Mouse (Mus musculus) adrenal gland, postnatal 10 days (tissue): ENCODE data around the gene Timeless. TPM values are rescaled to one million over a fixed set of nuclear protein-coding genes. Genes with fewer than 3 reads are reported as not detected.
A peak's percentile ranks its signal among the peaks of the same experiment; 100 is the strongest.
"Not testable (repeated sequence)": the region's sequence is repeated elsewhere in the genome, so short reads cannot be mapped to it uniquely, and the experiment has no call there.

Source experiments
- DNase-seq: peaks from one replicate; pipeline ENCODE4 v3.0.0; 2021; ENCODE audit warnings: mixed read lengths
- total RNA-seq, 2 experiments: library from RNA; stranded (reverse); gene quantifications; 2 replicates each; pipeline ENCODE4 v1.2.3; 2021

Gene Timeless
- total RNA-seq, 2 experiments from 2014 or later: 16.4 to 21.9 TPM

DNA sequence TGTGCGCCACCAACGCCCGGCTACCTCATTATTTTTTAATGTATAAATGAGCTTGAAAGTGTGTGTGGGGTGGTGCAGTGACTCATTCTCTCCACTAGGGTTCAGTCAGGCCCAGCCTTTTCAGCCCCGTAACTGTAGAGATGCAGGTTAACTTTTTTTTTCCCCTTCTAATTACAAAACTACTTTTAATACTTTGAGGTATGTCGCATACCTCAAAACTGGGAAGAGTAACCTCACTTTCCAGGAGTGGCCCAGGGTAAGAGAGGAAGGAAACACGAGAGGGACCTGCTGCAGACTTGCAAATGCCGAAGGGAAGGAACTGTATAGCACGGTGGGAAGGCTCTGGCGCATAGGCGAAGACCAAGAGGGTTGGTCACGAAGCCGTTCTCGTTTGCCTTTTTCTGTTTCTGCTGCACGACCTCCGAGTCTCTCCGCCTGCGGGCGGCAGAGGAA lies 19.0 kb upstream of the Timeless start:
- DNase-seq: peak; percentile 70

DNA sequence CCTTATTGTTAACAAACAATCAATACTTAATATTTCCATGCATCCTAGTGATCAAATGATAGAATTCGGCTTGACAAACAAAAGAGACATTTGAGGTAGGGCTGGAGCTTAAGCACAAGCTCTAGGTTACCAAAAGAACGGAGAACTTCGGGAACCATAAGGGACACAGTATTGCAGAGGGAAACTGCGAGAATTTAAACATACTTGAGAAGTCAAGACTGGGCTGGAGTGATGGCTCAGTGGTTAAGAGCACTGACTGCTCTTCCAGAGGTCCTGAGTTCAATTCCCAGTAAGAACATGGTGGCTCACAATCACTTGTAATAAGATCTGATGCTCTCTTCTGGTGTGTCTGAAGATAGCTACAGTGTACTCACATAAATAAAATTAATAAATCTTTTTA lies 17.8 kb upstream of the Timeless start:
- not testable (repeated sequence) for DNase-seq

DNA sequence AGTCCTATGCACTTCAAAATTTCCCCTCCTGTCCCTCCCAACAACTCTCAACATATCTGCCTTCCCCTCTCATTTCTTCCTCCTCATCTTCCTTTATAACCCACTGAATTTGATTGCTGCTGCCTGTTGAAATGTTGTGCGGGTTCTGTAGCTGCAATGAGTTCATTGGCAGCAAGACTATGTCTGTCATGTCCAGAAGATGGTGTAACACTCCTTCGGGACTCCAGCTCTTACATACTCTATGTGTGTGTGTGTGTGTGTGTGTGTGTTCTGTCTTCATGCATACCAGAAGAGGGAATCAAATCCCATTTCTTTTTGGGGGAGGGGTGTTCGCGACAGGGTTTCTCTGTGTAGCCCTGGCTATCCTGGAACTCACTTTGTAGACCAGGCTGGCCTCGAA lies 16.9 kb upstream of the Timeless start:
- no peak for DNase-seq

DNA sequence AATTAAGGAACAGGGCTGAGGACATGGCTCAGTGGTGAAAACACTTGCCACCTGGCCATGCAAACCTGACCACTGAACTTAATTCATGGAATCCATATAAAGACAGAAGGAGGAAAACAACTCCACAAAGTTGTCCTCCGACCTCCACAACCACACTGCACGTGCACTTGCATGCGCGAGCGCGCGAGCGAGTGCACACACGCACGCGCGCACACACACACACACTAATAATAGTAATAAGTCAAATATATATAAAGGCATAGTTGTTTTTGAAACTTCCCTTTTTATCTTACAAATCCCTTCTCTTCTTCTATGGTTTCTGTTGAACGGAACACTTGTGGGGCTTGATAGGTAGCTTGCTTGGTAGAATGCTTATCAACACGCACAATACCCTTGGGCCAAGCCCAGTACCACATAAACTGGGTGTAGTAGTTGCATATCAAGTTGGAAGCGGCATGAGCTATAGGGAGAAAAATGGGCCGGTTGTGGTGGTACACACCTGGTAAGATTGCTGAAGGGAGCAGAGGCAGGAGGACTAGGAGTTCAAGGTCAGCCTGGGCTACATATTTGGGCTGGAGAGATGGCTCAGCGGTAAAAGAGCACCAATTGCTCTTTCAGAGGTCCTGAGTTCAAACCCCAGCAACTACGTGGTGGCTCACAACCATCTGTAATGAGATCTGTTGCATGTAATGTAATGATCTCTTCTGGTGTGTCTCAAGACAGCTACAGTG lies 13.3 kb upstream of the Timeless start:
- no peak for DNase-seq

DNA sequence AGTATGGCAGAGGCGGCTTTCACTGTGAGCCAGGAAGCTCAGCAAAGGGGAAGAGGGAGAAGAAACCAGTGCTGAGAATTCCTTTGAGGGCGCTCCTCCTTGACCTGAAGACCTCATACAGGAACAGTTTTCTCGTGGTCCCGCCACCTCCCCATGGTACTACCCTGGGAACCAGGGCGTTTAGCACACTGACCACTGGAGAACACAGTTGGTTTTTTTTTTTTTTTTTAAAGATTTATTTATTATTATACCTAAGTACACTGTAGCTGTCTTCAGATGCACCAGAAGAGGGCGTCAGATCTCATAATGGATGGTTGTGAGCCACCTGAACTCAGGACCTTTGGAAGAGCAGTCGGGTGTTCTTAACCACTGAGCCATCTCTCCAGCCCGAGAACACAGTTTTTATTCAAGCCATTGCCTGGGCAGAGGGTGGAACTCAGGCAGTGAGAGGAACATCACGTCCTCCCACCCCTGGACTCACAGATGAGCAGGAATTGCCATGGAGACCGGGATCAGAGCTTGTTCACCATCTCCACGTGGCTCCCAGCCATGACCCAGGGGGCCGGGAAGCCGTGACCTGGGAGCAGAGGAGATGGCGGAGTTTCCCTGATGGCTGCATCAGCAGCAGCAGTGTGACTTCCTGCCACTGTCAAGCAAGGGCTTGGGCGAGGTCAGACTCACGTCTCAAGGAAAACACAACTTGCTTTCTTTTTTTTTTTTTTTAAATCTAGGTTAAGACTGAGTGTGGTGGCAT lies 10.2 kb upstream of the Timeless start:
- no peak for DNase-seq

DNA sequence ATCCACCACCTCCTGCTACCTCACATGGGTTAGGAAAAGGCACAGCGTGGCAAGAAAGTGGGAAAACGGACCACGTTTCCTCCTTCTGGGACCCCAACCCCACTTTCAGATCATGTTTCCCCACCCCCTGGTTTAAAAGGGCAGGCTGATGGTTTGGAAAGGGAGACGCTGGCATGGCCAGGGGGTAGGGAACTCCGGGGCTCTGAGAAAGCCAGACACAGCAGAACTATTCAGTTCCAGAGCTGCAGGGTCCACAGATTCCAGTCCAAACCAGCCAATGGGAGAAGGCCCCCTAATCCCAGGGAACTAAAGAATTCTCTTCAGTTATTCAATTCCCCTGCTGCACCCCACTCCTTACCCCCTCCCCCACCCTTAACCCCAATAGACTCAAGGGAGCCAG lies 6.8 kb upstream of the Timeless start:
- DNase-seq: no peak

DNA sequence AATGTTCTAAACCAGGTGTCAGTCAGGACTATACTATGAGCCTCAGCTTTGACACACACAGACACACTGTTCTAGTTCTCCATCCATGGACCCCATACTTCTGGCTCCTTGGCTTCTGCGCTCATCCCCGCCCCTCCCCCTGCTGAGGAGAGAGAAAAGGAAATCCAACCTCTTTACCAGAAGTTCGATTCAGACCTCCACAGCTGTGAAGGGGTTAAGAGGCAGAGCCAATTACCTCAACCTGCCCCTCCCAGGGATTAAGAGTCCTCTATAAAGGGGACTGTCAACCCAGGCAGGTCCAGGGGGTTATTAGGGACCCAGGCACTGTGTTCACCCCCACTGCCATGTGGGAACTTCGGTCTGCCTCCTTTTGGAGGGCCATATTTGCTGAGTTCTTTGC lies 6.3 kb upstream of the Timeless start, which contains the start of gene Mip:
Gene Mip (plus strand): TSS at position 301 of the 400 bp plus-strand sequence.
- DNase-seq: no peak

DNA sequence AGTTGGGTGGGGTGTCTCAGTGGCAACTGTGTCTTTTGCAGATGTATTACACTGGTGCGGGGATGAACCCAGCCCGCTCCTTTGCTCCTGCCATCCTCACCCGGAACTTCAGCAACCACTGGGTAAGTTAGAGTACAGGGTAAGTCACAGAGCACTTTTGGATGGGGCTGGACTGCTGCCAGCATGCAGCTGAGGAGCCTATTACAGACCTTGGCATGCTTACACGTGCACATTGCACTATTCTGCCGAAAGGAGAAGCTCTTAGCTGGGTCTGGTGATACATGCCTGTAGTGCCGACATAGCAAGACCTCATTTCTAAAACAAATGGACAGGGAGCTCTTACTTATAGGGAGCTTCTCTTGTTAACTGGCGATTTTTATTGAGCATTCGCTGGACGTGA lies 4.3 kb upstream of the Timeless start:
- no peak for DNase-seq

DNA sequence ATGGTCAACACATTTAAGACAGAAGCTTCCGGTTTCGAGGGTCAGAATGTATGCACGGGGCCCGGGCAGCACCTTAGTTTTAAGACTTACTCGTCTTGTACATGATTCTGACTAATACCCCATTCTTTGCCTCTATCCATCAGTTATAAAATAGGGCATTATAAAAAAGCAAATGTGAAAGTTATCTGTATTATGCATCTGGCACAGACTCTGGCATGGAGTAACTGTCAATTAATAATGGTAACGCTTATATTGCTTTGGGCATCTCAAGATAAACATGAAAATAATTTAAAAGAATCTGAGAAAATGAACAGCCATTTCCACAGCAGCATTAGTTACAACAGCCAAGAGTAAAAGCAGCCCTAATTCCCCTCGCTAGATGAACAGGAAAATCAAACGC lies 3.9 kb upstream of the Timeless start:
- no peak for DNase-seq

DNA sequence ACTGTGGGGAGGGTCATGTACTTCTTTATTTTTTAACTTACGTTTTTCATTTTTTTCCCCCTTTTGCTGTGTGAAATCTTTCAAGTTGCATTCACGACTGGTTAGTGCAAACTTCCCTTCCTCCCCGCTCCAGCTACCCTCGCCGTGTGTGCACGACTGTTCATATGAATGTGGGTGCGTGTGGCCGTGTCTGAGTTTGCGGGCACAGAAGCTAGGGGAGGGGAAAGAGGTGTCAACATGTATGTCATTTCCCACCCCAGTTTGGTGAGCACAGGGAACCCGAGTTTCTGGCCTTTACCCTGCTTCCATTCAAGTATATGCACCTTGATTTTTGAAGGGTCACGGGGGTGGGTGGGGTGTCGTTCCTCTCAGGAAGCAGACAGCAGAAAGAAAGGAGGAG lies 1.3 kb upstream of the Timeless start:
- DNase-seq: no peak

DNA sequence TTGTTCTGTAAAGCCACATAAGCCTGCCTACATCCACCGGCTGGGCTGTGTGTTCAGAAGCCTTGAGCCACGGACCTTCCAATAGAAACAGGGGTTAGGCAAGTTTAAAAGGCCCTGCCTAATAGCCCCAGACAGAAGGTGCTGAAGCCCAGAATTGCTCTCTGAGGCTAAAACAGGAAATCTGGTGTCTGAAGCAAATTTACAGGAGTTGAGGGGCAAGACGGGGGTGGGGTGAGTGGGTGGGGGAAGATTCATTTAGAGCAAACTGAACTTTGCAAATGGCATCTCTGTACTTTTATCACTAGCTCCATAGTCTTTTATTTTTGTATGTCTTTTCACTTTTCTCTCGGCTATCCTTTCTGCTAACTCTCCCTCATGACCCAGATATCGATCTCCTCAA lies 719 bp upstream of the Timeless start:
- no peak for DNase-seq

DNA sequence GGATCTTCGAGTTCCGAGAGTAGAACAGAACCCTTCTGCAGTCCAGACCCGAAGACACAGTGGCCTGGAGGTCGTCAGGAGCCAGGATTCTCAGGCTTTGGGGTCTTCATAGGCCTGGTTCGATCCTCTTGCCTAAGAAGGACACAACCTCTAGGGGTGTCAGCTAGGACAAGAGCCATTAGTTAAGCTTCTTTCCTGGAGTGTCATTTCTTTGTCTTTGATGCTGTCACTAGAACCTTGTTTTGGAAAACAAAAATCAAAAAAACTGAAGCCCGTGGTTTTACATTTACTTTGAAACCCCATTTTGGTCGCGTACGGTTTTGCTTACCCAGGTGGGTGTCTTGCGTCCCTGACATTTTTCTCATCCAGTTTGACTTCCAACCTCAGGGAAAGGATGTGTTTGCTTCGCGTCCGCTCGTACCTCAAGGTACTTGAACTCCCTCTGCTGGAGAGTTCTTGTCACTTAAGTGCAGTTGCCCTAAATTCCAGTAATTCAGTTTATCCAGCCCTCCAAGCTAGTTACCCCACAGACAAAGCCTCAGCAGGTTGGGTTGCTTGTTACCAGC lies 638 bp downstream of the Timeless start:
- DNase-seq: peak; percentile 60

DNA sequence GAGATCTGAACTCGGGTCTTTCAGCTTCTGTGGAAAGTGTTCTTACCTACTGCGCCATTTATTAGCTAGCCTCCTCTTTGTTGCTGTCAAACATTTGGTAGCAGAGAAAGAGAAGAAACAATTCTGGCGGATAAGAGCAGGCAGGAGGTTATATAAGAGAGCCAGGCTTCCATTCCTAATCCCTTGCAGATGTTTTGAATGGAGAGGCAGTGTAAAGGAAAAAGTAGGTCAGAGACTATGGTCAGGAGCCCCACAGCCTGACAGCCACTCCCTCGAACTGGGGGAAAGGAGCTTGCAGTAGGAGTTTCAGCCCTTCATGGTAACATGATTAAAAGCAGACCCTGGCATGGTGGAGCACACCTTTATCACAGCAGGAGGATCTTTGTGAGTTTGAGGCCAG lies 4.5 kb downstream of the Timeless start:
- no peak for DNase-seq

DNA sequence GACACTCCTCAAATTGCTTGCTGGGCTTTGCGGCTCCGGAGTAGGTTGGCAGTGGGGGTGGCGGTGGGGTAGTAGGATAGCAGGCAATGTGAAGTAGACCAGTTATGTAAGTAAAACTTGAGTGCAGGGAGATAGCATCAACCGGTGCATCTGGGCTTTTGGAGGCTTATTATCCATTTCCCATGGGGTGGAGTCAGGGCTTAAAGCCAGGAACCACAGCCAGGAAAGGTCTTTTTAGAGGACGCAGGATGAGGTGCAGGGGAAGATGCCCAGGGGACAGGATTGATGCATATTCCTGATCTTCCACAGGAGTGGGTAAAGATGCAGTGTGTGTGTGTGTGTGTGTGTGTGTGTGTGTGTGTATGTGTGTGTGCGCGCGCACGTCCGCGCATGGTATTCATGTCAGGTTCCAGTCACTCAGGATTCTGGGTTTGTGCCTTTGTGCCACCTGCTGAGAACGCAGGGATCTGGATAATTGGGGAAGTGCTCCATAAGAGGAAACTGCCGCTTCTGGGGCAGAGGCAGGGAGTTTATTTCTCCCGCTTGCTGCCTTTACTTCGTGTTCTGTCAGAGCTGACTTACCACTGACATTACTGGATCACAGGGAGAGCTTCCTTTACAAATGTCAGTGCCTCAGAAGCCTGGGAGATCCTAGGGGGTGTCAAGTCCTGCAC lies 6.1 kb downstream of the Timeless start:
- DNase-seq: peak; percentile 39

DNA sequence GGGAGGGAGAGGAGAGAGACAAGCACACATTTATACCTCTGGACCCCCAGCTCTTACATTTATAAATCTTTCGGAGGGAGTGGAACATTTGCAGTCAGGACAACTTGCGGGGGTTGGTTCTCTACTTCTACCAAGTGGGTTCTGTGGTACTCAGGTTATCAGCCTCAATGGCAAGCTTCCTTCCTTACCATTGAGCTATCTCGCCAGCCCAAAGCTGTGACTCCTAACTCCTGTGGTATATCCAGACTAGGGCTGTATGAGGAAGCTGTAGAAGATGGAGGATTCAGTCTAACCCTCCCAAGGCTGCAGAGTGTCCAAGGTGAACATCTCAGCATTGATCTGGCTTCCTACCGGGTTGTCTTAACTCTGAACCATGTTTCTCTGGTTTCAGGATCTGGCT lies 7.3 kb downstream of the Timeless start:
- DNase-seq: no peak

DNA sequence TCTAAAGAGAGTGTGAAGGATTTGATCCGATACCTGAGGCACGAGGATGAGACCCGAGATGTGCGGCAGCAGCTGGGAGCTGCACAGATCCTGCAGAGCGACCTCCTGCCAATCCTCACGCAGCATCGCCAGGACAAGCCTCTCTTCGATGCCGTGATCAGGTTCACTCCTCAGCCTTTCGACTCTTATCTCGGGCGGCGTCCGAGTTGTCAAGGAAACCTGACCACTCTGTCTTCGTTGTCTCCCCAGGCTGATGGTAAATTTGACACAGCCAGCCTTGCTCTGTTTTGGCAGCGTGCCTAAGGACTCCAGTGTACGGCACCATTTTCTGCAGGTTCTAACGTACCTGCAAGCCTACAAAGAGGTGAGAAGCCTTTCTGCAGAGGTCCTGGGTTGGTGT lies 8.3 kb downstream of the Timeless start:
- DNase-seq: no peak

DNA sequence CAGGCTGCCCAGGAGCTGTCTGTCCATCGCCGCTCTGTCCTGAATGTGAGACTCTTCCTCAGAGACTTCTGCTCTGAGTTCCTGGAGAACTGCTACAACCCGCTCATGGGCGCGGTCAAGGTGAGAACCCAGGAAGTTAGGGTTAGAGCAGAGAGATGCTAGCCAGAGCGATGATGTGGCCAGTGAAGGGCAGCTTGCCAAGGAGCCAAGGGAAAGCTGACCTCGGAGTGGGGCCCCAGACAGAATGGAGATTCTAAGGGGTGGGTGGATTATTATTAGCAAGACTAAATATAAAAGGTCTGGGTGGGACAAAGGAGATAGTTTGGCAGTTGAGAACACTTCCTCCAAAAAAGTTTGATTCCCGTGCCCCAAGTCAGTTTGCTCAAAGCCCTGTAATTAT lies 11.4 kb downstream of the Timeless start:
- DNase-seq: no peak

DNA sequence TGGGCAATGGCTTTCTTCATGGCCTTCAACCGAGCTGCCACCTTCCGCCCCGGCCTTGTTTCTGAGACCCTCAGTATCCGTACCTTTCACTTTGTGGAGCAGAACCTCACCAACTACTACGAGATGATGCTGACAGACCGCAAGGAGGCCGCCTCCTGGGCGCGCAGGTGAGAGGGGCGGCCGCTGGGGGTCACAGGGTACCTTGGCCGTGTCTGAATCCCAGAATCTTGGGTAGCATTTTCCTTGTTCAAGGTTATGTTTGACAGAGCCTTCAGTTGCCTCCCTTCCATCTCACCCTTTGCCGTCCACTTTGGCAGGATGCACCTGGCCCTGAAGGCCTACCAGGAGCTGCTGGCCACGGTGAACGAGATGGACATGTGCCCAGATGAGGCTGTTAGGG lies 12.3 kb downstream of the Timeless start:
- DNase-seq: no peak

DNA sequence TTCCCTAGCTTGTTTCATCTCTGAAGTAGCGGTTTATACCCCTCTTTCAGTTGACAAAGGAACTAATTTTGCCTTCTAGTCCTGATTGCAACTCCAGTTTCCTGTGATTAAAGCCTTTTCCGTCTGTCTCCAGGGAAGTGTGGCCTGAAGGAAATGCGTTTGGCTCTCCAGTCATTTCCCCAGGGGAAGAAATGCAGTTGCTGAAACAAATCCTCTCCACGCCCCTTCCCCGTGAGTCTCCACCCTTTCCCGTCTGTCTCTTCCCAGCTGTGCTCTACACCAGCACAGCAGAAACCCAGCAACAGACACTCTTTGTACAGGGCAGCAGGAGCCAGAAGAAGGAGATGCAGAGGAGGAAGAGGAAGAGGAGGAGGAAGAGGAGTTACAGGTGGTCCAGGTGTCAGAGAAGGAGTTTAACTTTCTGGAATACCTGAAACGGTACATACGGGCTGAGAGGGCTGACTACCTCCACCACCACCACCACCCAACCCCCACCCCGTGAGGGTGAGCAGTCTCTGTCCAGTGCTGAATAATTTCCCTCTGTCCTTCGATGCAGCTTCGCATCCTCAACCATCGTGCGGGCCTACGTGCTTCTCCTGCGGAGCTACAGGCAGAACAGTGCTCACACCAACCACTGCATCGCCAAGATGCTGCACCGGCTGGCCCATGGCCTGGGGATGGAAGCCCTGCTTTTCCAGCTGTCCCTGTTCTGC lies 15.3 kb downstream of the Timeless start:
- DNase-seq: peak; percentile 67

DNA sequence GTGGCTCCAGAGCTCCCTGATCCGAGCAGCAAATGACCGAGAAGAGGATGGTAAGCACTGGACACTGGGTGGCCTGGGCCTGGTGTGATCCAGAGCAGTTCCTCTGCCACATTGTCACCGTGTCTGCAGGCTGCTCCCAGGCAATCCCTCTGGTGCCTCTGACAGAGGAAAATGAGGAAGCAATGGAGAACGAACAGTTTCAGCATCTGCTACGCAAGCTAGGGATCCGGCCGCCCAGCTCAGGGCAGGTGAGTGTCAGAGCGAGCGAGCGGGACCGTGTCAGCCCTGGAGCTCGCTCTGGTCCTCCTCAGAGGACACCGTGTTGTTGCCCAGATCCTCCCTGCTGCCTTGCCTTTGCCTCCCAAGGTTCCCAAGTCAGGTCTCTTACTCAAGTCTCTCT lies 18.7 kb downstream of the Timeless start:
- no peak for DNase-seq

DNA sequence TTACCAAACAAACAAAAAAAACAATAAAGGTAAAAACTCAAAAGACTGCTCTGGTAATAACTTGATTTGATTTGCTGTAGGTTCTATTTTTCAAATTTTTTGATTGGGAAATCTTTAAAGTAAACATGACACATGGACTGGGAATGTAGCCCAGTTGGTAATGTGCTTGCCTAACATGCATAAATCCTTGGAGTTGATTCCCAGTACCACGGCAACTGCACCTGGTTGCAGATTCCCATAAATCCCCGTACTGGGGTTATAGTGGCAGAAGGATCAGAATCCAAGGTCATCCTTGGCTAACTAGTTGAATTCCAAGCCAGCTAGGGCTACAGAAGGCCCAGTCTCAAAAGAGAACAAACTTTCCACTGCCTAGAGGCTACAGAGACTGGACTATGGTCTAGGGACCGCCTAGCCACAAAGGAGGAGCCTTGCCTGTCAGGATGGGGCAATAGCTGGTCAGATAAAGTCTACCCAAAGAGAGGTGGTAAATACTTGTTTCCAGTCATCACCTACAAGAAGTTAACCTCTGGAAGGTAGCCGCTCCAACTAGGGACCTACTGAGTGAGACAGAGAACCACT lies 21.9 kb downstream of the Timeless start, which contains the start of gene Apon:
Gene Apon (plus strand): TSS at position 420 of the 579 bp plus-strand sequence.
- no peak for DNase-seq

DNA sequence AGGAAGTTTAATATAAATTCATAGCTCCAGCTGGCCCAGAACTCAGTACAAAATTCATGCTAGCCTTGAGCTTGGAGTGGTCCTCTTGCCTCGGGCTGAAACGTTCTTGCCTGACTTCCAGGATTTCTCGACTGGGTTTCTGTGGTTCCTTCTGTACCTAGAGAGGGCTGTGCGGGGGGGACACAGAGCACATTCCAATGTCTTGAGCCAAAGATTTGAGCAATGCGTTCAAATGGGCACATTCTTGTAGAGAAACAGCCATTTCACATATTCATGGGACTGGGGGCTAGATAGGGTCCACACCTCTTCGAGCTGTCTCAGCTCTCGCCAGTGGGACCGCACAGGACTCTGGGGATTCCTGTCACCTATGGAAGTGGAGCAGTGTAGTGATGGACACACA lies 24.1 kb downstream of the Timeless start:
- no peak for DNase-seq
